Mouse (Mus musculus) ZHBTc4 (cell line): ENCODE data around the gene Oas2.
"Not testable (repeated sequence)": the region's sequence is repeated elsewhere in the genome, so short reads cannot be mapped to it uniquely, and the experiment has no call there.

ENCODE experiments used
- DNase-seq: peaks from one replicate; pipeline ENCODE4 v3.0.0-alpha.2; 2011; ENCODE audit warnings: low read depth, low spot score

Gene Oas2

DNA sequence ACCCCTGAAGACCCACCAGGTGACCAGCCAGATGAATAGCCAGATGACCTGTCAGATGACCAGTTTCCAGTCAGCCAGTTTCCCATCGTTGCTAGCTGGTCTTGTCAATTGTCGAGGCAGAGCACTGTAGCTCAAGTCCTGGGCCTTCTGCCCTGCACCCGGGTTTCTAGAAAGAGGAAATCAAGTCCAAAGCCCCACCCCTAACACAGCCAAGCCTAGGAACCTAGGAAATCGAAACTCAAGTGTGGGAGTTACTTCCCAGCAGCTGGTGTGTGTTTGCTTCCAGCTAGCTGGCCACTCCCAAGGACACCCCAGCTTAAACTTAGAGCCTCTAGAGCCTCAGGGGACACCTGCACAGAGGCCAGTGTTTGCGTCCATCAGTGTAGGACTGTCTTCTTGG lies at the start of gene Oas2:
Oas2 (minus strand) TSS at position 166 of the 400 bp plus-strand sequence.
- no peak for DNase-seq

DNA sequence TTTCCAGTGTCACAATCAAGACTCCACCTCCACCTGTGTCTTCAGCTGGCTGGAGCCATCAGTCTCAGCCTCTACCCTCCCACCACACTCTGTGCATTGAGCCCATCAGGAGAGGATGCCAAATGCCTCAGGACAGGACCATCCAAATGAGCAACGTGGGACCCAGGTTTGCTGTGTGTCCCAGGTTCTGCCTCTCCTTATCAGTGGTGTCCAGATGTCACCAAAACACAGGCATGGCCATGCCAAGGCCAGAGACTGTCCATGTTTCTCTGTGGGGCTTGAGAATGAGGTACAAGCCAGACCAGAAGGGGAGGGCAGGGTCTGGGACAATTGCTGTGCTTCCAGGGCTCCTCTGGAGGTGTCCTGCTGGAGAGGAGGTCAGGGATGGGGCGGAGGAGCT lies 49.3 kb upstream of the Oas2 start:
- not testable (repeated sequence) for DNase-seq

DNA sequence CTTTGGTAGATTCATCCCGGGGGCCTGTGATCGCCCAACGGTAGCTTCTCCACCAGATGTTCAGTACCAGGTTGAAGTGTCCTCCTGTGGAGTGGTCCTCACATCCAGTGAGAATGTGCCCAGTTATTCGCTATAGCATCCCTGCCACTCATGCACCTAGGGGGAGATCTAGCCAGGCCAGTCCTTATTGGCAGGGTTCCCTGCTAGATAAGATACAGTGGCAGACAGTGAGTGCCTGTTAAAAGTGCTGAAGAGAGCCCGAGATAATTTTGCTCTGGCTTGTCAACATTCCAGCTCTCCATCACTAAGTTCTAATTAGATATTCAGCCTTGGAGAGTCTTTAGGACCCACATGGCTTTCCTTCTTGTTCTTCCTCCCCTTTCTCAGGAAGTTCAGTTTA lies 48.5 kb upstream of the Oas2 start:
- DNase-seq = not testable (repeated sequence)

DNA sequence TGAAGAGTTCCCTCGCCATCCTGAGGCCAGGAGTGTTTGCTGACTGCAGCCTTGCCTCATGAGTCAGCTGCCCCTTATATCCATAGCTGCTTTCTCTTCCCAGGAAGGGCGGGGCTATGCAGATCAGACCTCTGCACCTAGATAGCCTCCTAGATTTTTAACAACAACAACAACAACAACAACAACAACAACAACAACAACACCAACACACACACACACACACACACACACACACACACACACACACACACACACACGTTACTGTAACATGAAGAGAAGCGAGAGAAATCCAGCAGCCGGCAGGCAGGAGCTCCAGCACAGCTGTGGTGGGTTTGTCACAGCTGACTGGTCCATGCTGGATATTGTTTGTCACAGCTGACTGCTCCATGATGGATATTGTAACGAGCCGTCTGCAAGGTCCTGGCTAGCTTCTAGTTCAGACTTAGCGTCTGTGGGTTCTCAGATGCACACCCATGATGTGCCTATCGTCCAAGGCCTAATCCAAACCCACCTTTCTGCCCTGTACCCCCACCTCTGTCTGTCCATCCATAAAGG lies 45.9 kb upstream of the Oas2 start, which contains the start of gene Oas1e:
Oas1e (minus strand) TSS at position 51 of the 555 bp plus-strand sequence.
- DNase-seq = not testable (repeated sequence)

- peak; percentile 74 for DNase-seq
These were observed 43.4 kb upstream of the Oas2 start for GRCm38 (mm10) chr5:120793043-120793442.

DNA sequence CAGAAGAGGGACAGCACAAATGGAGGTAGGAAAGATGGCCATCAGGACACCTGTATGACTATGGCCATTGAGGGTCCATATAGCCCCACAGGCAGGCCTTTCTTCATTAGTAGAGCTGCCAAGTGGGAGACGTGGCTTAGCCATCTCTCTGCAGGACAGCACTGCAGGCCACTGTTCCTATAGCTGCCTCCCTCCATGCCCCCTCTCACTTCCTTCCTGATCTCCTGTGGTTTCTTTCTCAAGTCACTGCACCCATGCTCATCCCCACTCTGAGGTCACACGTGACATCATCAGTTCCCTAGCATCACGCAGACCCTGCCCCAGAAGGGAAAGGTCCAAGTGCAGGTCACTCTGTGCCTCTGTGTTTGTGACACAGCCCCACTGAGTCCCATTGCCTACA lies 37.4 kb upstream of the Oas2 start:
- no peak for DNase-seq

DNA sequence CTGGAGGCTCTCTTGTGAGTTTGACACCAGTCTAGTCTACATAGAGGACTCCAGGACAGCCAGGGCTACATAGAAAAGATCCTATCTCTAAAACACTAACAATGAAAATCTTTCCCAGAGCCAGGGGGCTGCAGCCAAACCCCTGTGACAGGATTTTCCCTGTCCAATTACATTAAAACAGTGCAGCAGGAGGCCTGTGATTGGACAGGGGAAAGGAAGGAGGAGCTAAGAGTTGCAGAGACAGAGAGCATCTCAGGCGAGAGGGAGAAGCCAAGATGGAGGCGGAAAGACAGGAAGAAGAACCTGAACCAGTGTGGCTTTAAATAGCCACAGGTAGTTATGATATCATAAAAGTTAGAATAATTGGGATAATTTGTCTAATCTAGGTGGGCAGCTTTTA lies 32.8 kb upstream of the Oas2 start:
- peak; percentile 81 for DNase-seq

- peak; percentile 81 for DNase-seq
These were observed 32.0 kb upstream of the Oas2 start for GRCm38 (mm10) chr5:120781646-120782045.

DNA sequence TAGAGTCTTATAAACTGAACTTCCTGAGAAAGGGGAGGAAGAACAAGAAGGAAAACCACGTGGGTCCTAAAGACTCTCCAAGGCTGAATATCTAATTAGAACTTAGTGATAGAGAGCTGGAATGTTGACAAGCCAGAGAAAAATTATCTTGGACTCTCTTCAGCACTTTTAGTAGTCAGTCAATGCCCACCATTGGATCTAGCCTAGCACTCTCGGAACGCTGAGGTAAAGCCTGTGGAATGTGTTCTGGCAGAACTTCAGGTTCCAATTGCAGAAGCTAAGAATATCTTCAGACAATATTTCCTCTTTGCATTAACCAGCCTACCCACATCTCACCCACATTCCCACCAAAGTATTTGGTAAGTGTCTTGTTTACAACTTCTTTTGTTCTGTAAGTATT lies 30.3 kb upstream of the Oas2 start:
- no peak for DNase-seq

DNA sequence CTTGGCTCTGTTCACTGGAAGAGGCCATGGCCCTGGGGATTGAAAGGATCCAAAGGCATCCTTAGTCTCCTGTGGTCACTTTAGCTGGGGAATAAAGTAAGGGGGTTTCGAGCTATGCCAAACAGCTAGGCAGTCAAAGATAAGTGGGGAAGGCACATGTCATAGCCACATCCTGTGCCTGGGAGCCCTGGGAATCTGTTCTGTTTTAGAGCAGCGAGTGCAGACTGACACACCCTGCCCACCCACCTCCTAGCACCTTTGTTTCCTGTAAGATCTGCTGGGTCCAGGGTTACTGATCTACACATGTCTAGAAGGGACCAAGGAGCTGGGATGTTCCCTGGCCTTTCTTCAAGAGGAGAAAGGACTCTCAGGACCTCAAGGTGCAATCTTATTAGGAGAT lies 29.3 kb upstream of the Oas2 start:
- no peak for DNase-seq

DNA sequence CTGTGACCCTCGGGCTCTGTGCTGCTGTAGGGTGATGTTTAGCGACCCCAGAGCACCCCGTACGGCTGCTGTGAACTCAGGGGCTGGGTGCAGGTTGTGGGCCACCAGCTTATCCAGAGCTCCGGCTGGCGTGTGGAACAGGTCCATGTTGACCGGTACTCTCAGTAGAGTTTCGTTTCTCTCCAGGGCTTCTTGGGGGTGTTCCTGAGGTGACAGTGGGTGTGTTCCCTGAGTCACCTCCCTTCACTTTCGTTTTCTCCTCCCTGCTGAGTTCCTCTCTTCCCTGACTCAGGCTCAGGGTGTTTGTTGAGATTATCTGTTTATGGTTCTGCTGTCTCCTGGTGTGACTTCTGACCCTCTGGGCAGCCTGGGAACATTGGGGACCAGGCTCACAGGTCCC lies 27.8 kb upstream of the Oas2 start, which contains the start of gene Oas3:
Oas3 (minus strand) TSS at position 184 of the 400 bp plus-strand sequence.
- no peak for DNase-seq

DNA sequence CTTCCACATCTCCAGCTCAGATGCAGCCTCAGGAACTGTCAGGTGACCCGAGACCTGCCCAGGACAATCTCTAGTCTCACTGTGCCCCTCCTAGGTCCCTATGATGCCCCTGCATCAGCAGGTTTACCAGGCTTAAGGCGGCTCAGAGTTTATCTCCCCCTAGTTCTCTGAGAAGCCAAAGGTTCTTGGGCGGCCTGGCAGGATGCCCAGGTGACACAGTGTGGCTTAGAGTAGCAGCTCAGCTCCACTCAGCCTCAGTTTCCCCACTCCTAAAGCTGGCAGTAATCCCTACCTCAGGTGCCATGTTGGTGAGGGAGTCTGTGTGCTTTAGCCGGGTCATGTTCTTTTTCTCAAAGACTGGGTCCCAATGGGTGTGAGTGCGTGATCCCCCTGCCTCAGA lies 27.1 kb upstream of the Oas2 start:
- no peak for DNase-seq

- DNase-seq = no peak
These were observed 25.8 kb upstream of the Oas2 start for GRCm38 (mm10) chr5:120775287-120775985.

- DNase-seq = no peak
These were observed 19.7 kb upstream of the Oas2 start for GRCm38 (mm10) chr5:120769396-120769795.

- peak; percentile 76 for DNase-seq
These were observed 15.4 kb upstream of the Oas2 start for GRCm38 (mm10) chr5:120765010-120765409.

DNA sequence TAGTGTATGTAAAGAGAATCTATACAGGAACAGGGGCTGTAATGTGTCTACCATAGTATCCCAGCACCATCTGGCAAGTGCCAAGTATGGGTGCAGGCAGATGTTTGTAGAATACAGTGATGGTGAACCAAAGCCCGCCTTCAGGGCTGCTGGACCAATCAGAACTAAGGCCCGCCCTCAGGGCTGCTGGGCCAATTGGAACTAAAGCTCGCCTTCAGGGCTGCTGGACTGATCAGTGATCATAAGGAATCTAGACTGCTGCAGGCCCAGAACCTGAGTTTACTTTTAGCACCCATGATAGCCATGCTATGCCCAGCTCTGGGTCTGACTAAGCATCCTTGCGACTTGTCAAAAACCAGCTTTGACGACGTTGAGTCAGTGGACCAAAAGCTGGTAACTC lies 12.2 kb upstream of the Oas2 start:
- DNase-seq = peak; percentile 88

GRCm38 (mm10) chr5:120754215-120754614 lies 4.6 kb upstream of the Oas2 start:
- DNase-seq = no peak

DNA sequence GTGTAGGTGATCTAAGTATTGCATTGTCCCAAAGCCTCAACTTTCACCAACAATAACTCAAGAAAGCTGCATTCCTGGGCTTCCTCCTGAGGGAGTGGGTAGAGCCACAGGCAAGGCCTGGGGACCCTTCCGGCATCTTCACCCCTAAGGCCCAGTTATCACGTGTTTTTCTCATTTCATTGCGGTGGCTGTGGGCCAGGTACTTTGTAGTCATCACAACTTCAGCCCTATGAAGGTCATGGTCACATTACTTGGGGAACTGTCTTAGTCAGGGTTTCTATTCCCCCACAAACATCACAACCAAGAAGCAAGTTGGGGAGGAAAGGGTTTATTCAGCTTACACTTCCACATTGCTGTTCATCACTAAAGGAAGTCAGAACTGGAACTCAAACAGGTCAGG lies 3.1 kb upstream of the Oas2 start:
- no peak for DNase-seq

DNA sequence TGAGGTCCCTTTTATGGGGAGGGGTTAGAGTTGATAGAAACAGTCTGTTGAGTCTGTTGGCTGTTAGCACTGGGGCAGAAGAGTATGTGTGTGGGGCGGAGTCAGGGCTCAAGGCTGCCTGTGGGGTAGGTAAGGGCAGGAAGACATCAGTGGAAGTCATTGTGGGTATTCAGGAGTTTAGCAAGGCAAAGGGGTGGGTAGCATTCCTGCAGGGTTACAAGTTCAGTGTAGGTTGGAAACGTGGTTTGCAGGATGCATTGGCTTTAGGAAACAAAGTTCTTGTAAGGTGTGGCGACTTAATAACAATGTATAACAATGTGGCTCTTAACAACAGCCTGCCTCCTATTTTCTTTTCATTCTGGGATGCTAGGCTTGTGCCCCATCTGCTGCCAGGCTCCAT lies 1.6 kb upstream of the Oas2 start:
- peak; percentile 85 for DNase-seq

GRCm38 (mm10) chr5:120746451-120746850 lies 3.2 kb downstream of the Oas2 start:
- peak; percentile 73 for DNase-seq

- DNase-seq = peak; percentile 88
These were observed 7.5 kb downstream of the Oas2 start for GRCm38 (mm10) chr5:120742125-120742524.

DNA sequence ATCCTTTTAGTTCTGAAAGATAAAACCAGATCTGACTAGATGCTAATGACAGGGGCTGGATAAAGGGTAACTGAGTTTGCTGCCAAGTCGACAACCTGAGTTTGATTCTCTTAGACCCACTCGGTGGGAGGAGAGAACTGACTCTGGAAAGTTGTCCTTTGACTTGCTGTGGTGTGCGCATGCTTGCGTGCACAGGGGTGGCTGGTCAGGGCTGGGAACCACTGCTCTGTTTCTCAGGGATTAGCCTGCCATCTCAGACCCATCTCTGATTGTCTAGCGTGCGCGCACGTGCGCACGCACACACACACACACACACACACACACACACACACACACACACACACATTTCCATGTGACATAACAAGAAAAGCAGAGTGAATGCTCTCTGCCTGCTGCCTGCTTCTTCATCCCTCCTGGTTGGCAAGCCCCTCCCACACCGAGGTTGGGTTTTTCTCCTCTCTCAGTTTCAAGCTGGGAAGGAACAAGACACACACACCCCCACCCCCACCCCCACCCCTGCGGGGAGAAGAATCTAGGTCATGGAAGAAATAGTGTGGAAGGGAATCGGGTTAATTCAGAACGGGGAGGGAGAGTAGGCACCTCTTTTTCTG lies 15.2 kb downstream of the Oas2 start:
- DNase-seq = peak; percentile 67

GRCm38 (mm10) chr5:120733696-120734095 lies 16.0 kb downstream of the Oas2 start:
- DNase-seq = no peak
